Mouse (Mus musculus) T-helper 2 cell (primary cell): ENCODE data around the gene Erc2.

Source experiments
- in situ Hi-C: fragments of 300-600 bp; cut with MboI, MseI; formaldehyde crosslinking; loops from one replicate; pipeline ENCODE4 v1.15.1; 2025; ENCODE audit warnings: high pct_unique_total_duplicates

Gene Erc2

DNA sequence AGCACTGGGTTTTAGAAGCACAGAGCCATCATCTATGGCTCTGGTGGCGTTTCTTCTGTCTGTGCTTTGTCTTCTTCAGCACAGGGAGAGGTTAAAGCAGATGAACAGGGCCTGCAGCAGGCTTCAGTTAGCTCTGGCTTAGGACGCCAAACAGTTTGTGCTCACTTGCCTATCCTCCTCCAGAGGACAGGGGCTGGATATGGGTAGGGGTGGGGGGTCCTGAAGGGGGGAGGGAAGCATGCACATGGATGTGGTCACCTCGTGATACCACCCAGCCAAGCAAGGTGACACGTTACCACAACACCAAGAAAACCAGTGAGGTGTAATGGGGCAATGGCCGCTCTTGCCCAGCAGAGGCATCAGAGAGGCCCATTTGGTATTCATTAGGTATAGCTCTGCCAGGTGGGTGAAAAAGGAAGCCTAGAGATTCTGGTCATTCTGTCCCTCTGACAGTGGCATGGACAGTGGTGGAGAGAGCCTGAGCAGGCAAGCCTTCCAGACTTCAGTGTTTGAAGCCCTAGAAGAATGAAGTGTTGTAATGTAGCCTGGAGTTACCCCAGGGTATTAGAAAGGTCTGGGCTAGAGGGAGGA is 543.5 kb downstream of the Erc2 start:
- in situ Hi-C loops, result no loop called here

- in situ Hi-C loops, result no loop called here
Observed at GRCm38 (mm10) chr14:28170711-28171110, 548.5 kb downstream of the Erc2 start.

DNA sequence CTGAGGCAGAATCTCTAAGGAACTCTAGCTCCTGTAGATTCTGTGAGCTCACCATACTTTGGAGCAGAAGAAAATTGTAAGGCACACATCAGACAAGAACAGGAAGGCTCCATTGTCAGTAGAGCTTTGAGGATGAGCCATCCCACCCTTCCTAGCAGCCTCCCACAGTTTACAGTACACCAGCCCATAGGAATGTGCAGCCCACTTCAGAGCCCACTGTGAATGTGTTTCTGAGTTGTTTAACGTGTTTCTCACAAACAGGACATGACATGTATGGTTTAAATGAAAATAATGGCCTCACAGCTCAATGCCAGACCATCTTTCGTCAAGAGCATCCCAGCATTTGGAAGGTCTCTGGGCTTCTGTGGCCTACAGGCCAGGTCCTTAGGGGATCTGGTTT is 549.1 kb downstream of the Erc2 start:
- in situ Hi-C loops, result no loop called here

DNA sequence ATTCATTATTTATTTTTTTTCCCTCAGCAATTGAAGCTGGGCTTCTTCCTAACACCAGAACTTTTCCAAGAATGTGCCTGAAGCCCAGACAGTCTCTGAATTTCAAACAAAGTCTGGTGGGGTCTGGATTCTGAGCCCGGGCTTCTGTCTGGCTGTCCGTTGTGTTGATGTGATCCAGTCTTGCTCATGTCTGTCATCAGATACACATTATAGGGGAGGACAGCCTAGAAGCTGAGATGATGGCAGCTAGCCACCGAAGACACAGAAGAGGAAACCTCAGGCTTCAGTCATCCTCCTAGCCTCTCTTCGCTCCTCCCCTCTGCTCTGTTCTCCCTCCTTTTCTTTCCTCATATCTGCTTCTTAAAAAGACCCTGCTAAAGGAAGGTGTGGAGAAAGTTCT is 551.5 kb downstream of the Erc2 start:
- in situ Hi-C loops, result no loop called here

GRCm38 (mm10) chr14:28181070-28181825 is 559.0 kb downstream of the Erc2 start:
- in situ Hi-C loops, result no loop called here

DNA sequence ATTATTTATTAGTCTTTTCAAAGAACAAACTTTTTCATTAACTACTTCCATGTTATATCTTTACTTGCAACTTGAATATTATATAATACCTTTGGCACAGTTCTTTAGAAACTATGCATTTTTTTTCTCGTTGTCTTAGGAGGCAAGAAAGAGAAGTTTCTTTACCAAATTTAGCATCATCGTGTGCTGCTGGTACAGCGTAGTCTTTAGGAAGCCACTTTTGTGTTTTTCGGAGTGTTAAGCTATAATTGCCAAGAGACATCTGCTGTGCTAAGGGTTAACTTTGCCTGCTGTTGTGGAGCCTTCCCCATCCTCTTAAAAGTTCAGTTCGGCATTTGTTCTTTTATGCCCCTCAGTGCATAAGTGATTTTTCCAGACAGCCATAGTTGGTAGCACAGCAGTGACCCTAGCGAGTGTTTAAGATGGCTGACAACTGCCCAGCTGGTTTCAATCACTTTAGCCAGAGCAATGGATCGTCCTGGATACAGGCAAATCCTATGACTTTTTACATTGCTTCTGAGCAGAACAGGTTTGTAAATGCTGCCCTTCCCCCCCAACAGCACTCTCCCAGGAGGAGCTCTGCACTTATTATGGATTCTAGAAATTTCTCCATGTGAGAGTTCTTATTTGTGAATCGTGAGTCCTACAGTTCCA is 570.6 kb downstream of the Erc2 start:
- in situ Hi-C loops, result no loop called here

GRCm38 (mm10) chr14:28203874-28204273 is 581.6 kb downstream of the Erc2 start:
- in situ Hi-C loops, result no loop called here

GRCm38 (mm10) chr14:28206303-28206702 is 584.1 kb downstream of the Erc2 start:
- in situ Hi-C loops, result no loop called here

GRCm38 (mm10) chr14:28225550-28225949 is 603.3 kb downstream of the Erc2 start:
- in situ Hi-C loops, result no loop called here

- in situ Hi-C loops, result no loop called here
Observed at GRCm38 (mm10) chr14:28230563-28230962, 608.3 kb downstream of the Erc2 start.

- in situ Hi-C loops, result no loop called here
Observed at GRCm38 (mm10) chr14:28231241-28231640, 609.0 kb downstream of the Erc2 start.

DNA sequence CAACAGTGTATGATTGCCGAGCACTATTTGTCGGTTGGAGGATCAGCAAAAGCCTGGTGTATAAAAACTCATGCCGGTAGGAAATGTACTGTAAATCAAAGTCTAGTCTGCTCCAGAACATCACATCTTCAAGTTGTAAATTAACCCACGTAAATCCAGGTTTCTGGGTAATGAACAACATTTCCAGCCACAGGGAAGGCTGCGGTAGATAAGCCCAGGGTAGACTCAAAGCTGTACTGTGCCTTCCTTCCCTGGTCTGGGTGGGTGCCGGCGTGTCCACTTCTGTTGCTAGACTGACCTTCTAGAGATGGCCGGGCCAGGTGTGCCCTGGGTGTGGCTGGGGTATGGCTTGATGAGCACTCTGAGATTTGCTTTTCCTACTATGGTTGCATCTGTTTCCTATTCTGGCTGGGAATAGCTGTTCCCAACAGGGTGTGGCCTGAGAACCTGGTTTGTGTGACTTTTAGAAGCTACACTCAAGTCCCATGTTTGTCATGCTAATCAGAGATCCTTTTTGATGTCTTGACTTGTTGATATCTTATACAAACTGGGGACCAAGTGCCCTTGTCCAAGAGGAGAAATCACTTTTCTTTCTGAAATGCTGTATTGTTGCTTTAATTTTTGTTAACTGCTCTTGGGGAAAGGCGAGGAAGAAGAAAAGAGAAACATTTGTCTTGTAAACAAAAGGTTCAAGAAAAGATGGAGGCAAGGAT is 616.3 kb downstream of the Erc2 start:
- in situ Hi-C loops, result no loop called here

- in situ Hi-C loops, result no loop called here
Observed at GRCm38 (mm10) chr14:28240111-28240510, 617.9 kb downstream of the Erc2 start.

- in situ Hi-C loops, result no loop called here
Observed at GRCm38 (mm10) chr14:28242743-28243142, 620.5 kb downstream of the Erc2 start.

DNA sequence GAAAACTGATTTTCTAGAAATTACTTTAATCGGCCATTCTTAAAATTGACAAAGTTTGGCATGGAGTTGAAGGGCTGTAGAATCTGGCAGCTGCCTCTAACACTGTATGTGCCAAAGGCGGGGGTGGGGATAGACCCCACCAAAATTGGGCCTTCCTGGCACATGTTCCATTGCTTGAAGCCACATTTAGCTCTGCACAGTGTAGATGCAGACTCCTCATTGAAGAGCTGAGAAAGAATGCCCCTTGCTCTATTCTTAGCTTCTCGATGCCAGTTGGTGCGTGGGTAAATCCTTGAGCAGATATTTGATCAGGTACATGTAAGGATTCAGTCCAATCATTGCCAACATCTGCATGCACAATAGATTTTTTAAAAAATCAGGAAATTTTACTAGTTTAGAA is 621.2 kb downstream of the Erc2 start:
- in situ Hi-C loops, result no loop called here

- in situ Hi-C loops, result no loop called here
Observed at GRCm38 (mm10) chr14:28262706-28263105, 640.5 kb downstream of the Erc2 start.

GRCm38 (mm10) chr14:28267367-28267766 is 645.1 kb downstream of the Erc2 start:
- in situ Hi-C loops, result no loop called here

DNA sequence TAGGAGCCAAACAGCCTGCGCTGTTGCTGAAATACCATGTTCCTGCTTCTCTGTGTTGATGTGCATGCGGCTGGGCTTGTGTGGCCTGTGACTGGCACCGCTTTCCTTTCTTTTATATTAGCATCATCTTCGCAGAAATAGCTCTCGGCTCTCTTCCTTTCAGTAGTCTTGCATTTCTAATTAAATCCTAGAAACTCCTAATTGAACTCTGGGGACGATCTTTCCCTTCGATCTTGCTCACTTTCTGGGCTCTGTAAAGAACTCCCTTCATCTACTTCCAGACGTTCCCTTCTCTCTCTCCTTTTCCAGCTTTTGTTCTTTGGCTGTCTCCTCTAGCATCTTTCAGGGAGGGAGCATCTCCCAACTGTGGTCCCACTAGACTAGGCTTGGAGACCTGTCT is 649.6 kb downstream of the Erc2 start:
- in situ Hi-C loops, result no loop called here

- in situ Hi-C loops, result no loop called here
Observed at GRCm38 (mm10) chr14:28273669-28274068, 651.4 kb downstream of the Erc2 start.

DNA sequence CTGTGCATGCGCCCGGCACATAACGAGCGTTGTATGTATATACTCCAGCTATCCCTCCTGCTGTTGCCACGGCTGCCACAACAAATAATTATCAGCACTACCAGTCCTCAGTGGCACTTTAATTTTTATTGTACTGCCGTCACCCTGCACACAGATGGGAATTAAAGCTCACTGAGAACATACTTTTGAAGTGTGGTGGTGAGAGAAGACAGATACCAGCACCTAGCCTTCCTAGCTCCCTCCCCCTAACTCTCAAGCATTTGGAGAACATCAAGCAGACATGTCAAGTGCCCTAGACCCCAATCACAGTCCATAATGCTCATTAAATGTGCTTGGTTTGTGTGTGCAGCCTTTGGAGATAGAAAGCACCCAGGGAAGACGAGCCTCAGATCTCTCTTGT is 652.6 kb downstream of the Erc2 start:
- in situ Hi-C loops, result no loop called here

- in situ Hi-C loops, result no loop called here
Observed at GRCm38 (mm10) chr14:28278951-28279350, 656.7 kb downstream of the Erc2 start.

DNA sequence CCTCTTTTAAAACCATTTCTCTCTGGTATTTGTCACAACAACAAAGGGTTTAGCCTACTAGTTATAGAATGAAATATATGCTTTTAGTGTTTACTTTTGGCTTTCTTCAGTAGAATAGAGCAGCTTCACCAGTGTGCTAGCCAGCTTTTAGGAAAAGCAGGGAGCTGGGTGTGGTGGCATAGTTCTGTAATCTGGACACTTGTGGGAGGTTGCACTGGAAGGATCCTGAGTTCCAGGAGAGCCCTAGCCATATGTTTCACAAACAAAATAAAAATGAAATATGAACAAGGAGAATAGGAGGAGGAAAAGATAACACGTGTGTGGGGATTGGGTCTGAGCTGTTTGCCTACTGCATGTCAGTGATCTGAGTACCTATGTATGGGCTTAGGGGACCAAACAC is 658.1 kb downstream of the Erc2 start:
- in situ Hi-C loops, result no loop called here
